Mouse (Mus musculus) ZHBTc4 (cell line): ENCODE results near the gene Ccm2.

Experiments used
- DNase-seq: peaks from one replicate; pipeline ENCODE4 v3.0.0-alpha.2; 2011; ENCODE audit warnings: low read depth, low spot score

The Ccm2 gene

DNA sequence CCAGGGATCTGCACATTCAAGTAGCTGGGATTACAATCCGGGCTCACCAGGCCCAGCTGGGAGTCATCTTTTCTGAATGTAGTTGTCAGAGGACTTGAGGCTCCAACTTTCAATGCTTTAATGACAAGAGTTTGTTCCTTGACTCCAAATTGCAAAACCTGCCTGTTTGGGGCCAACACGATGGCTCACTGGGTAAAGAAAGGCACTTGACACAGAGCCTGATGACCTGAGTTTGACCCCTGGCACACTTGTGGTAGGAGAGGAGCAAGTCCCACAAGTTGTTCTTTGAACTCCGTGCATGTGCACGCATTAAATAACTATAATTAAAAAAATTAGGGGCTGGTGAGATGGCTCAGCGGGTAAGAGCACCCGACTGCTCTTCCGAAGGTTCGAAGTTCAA lies 16.7 kb upstream of the Ccm2 start:
- DNase-seq = no peak

DNA sequence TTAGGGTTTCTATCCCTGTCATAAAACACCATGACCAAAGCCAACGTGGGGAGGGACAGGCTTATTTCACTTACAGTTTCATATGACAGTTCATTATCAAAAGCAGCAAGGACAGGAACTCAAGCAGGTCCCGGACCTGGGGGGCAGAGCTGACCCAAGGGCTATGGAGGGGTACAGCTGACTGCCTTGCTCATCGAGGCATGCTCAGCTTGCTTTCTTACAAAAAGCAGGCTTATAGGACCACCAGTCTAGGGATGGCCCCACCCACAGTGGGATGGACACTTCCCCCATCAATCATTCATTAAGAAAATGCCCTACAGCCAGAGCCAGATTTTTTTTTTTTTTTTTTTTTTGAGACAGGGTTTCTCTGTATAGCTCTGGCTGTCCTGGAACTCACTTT lies 15.9 kb upstream of the Ccm2 start:
- peak; percentile 43 for DNase-seq

DNA sequence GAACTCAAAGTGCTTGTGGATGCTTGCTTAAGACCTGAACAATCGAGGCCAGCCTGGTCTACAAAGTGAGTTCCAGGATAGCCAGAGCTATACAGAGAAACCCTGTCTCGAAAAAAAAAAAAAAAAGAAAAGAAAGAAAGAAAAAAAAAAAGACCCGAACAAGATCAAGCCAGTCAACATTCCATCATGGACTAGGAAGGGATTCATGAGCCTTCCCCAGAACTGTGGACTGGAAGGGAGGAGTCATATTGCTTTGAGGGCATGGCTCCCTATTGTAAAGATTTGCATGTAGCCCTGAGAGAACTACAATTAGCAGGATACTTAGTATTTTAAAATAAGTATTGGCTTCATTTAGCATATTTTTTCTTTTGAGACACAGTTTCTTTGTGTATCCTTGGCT lies 2.0 kb upstream of the Ccm2 start:
- DNase-seq = peak; percentile 57

DNA sequence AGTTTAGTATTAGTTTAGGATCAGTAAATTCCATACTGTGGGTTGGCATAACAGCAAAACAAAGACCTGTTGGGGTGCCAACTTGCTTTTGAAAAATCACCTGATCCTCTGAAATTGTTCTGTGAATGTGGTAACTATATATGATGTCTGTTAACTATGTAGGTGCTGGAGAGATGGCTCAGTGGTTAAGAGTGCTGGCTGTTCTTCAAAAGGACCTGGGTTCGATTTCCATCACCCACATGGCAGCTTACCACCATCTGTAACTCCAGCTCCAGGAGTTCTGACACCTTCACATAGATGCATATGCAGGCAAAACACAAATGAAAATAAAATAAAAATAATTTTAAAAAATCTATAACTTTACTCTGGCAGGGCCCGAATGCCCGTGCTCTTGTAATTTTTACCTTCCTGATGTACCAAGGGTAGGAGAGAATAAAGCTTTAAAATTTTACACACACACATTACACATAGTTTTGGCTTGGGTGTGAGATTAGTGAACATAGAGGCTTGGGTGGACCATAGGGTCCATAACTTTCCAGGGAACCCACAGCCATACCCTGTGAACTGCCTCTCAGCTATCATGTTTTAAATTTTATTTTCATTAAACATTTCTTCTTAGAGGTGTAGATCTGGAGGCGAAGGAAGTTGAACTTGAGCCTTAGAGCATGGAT lies 1.4 kb upstream of the Ccm2 start:
- no peak for DNase-seq

DNA sequence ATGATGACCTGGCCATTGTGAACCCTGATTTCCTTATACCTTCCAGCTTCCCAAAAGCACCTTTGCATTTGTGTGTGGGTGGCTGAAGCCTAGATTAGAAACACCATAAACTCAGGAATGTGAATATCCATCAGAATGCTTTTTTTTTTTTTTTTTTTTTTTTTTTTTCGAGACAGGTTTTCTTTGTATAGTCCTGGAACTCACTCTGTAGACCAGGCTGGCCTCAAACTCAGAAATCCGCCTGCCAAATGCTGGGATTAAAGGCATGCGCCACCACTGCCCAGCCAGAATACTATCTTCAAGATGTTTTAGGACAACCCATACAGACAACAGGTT lies 862 bp upstream of the Ccm2 start:
- DNase-seq = no peak

DNA sequence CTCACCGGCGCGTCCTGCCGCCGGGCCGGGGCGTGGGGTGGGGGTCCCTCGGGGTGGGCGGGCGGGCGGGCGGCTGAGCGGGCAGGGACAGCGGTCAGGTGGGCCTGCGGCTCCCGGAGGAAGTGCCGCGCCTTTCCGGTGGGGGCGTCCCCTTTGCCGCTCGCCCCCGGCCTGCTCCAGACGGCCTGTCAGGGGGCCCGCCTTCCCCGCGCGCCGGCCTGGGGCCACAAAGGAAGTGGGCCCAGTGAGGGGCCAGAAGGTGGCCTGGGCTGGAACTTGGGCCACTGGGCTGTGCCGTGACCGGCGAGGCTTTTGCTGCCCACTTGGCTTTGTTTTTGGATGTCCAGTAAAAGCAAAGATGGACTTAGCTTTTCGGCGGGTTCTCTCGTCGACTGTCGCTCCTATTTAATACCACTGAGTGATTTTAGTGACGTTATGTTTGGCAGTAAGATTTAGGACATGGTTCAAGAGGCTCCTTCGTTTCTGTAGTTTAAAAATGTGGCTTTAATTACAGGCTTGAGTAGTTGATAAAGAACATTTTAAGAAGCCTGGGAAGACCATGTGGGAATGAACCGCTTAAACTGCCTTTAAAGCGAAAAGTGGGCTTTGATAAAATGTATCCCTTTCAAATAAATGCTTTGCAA lies 472 bp downstream of the Ccm2 start:
- DNase-seq = peak; percentile 42

DNA sequence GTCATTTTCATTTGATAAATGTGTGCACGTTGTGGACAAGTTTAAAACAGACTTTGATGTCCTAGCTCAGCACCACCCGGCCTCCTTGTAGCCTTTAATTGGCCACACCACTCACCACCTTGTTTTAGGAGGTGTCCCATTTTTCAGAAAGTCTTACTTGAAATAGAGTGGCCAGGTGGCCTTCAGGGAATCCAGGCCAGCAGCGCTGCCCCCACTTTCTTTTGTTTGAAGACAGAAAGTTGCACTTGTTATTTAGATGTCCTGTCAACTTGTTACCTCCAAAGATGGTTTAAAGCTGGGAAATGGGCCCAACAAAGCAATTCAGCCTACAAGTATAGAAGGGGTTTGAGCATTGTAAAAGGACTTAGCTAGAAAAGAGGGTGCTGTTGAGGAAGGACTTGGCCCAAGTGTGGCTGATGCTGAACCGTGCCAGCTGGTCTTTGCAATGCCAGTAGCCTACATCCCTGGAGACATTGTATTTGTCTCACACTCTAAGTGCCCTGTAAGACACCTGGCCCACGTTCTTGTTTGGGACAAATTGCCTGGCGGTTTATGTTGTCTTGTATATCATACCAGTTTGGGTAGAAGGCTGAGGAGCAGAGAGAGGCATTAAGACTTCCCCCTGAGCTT lies 1.1 kb downstream of the Ccm2 start:
- no peak for DNase-seq

DNA sequence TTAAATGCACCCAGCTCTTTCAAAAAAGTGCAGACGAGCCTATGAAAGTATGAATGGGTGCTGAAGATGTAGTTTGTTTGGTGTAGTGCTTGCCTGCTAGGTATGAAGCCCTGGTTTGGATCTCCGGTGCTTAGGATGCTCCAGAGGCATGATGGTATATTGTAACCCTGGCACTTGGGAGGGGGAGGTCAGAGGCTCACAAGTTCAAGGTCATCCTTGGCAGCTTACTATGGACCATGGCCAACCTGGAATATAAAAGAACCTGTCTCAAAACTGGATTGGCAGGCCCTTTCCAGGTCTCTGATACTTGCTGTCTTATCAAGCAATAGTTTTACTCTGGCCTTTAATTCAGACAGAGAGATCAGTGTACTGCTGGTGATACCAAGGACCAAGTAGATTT lies 3.1 kb downstream of the Ccm2 start:
- no peak for DNase-seq

DNA sequence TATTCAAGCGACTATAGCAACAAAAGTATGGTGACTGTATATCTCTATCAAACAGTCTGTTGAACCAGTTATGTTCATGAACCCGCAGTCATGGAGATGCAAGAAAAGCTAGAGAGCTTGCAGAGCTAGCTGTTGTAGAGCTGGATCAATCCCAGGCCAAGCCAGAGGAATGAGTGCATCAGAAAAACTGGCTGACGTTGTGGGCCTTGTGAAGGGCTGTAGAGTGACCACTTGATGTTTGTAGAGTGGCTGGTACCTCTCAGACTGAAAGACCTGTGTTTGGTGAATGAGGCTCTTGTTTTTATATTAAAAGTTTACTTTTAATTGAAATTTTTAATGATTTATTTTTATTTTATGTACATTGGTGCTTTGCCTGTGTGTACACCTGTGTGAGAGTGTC lies 3.5 kb downstream of the Ccm2 start:
- no peak for DNase-seq

DNA sequence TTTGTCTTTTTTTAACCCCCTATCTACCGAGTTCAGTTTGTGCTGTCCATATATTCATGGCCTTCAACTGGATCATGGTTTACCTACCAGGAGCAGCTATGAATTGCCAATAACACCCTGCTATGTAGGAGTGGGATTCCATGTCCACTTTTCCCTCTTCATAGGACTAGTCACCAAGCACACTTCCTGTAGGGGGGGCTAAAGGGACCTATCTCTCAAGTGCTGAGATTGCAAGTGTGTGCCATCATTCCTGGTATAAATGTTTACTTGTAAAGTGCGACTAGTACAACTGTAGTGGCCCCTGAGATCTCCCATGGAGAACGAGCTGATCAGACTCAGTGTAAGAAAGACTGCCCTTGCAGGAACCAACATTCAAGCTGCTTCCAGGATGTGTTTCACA lies 11.5 kb downstream of the Ccm2 start:
- DNase-seq = peak; percentile 72

DNA sequence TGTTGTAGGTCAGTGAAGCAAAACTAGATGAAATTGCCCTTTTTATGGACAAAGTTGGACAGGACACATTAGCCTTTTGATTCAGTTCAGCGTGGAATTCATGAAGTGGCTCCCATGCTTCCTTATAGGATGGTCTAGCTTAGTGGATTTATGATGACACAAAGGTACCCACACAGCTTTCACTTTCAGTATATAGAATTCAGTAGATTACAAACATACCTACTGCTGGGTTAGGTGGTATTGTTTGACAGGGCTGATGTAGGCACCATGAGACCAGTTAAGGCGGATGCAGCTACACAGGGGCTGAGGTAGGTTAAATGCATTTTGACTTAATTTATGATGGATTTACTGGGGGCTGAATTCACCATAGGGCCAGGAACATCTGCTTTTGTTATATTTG lies 13.3 kb downstream of the Ccm2 start:
- no peak for DNase-seq

DNA sequence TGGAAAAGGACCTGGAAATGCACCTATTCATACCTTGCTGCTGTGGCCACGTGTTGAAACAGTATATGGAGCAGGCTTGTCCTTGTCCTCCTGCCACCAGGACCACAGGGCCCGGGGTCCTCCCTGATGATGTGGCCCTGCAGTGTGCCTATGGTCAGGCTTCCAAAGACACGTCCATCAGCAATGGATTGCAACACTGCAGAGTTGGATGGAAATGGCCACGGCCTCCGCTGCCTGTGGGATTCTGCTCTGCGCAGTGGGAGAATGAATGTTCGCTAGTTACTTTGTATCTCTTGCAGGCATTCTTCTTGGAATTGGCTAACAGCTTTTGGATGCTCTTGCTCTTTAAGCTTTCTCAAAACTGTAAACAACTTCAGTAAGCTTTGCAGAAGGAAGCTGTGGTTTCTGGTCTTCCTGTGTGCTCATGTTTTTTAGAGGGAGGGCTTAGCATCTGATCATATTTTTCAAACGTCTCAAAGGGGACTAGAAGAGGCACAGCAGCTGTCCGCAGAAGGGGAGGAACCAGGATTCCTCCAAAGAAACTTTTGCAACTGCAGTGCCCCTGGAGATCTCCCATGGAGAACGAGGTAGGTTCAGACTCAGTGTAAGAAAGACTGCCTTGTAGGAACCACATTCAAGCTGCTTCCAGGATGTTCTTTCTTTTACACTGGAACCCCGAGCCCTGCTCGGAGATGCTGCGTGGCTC lies 14.1 kb downstream of the Ccm2 start:
- DNase-seq = no peak

DNA sequence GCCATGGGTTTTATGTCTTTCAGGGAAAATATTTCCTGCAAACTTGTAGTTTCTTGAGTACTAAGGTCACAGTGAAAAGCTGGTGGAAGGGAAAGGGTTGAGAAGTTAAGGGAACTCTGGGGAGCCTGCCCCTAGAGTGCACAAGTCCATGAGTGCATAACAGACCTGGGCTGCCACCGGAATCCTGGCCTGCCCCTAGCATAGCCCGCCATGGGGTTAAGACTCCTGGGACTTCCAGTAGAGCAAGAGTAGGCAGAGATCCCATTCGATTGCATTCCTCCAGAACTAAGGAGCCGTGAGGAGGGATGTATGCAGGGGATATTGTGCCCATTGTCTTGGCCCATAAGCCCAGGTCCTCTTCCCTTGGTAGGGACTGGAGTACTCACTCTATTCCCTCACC lies 14.8 kb downstream of the Ccm2 start:
- no peak for DNase-seq

DNA sequence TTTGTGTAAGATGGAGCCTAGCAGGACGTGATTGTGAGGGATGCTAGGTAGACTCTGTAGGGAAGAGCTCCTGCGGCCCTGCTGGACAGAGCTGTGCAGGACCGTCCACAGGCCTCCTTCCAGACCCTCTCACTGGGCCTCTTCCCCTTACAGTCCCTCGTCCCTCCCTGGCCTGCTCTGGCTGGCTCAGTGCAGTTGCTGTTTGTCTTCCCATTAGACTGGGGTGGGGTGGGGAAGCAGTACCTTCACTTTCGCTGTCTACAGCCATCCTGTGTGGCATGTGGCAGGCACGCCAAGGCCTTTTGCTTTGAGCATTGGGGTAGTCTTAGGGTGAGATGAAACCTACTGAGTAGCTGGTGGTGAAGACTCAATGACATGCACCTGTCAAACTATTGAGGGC lies 15.7 kb downstream of the Ccm2 start:
- no peak for DNase-seq

DNA sequence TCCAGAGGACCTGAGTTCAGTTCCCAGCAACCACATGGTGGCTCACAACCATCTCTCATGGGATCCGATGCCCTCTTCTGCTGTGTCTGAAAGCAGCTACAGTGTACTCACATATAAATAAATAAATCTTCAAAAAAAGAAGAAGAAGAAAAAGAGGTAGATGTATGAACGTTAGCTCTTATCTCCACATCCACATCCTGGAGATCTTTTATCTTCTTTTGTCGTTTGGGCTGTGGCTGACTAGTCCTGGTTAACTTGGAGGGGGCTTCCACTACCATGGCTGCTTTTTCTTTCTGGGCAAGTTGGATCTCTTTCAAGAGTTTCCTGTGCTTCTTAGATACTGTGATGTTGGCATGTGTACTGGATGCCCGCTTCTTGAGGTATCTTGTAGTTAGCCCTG lies 16.5 kb downstream of the Ccm2 start:
- no peak for DNase-seq

DNA sequence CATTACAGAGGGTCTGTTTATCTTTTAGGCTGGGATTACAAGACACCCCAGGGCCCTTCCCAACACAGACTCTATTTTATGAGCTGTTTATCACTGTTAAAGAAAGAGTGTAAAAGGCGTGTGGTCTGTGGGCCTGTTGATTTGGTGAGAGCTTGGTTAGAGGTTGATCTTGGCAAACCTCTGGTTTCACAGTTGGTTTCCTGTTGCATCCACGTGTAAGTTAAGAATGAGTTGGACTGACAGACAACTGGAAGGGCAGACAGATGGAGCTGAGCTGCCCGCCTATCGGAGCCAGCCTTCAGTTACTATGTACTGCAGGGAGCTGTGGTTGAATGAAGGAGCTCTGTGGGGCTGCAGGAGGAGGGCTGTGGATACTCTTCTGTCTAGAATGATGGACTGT lies 19.8 kb downstream of the Ccm2 start:
- no peak for DNase-seq

DNA sequence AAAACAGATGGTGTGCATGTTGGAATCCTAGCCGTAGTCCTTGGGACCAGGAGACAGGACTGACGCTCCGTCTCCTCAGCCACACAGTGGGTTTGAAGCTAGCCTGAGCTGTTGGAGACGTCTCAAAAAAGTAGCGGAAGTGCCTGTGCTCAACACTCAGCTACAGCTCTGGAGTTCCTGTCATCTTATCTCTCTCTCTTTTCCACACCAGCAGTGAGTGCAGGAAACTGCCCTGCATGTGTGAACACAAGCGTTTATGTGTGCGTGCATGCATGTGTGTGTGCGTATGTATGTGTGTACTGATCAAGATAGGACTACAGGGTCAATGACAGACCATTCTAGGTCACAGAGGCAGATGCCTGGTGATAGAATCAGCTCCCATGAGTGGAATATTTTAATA lies 21.3 kb downstream of the Ccm2 start:
- no peak for DNase-seq

DNA sequence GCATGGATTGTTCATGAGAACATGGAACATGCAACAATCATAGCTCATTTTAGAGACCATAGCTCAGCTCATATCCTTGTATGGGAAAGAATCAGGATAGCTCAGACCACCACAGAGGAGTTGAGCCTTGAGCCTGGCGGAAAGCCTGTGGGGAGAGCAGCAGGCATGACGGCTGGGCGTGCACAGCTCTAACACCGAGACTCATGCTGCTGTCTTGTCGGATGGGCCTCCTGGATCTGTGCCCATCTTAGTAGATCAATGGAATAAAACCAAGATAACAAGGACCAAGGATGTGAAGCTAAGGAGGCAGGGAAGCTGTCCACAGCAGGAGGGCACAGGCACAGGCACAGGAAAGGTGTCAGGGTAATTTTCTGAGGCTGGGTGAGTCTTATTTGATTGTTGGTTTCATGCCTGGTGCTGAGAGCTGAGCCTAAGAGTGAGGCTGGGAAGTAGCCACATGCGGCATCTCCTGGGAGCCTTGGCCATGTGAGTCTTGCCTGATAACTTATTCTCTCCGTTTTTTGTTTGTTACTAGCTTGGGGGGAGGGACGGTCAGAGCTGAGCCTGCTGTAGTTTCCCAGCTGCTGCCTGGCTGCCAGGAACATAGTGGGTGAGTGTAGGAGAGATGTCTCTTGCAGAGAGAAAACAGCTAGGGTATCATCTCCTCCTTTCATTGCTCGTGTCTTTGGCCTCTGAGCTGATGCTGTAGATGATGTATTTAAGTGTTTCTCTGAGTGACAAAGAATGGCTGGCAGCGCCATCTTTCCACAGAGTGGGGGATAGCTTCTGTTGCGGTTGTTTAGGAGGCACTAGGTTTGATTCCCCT lies 22.1 kb downstream of the Ccm2 start:
- DNase-seq = peak; percentile 52

DNA sequence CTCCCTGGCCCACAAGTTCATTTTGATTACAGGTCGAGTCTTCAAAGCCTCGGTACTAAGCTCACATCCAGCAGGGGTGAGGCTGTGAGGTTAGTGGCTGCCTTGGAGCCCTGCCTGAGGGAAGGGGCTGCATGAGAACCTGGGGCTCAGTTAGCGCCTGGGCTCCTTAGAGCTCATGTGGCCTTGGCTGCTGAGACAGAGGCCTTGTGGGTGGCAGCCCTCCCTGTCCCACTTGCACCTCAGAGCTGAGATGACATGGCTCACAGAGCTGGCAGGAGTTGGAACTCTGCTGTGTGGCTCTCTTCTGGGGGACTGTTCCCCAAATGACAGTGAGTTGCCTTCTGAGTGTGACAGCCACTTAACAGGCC lies 22.7 kb downstream of the Ccm2 start:
- DNase-seq = no peak

DNA sequence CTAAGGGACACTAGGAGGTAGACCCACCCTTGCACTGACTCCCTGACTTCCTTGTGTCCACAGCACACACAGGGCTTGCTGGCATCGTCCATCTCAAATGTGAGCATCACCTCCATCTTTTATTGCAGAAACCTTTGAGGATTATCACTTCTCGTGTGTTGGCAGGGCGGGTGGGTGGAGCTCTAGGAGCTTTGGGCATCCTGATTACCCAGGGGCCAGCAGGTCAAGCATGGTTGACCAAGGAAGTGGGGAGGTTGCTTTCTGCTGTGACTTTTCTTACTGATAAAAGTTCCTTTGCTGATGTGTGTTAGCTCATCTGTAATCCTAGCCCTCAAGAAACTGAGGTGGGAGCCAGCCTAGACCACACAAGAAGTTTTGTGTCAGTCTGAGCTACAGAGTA lies 29.5 kb downstream of the Ccm2 start:
- no peak for DNase-seq

DNA sequence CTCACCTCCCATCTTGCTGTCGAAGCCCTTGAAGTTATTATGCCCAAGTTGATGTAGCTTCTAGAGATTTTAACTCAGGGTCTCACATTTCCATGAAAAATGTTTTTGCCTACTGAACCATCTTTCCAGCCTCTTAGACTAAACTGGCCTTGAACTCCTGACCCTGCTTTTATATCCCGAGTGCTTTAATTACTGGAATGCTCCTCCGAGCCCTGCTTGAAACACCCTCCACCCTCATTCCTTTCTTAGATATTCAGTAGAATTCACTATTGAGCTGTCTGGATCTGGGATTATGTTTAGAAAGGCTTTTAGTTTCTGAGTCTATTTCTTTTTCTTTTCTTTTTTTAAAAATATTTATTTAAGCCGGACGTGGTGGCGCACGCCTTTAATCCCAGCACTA lies 32.7 kb downstream of the Ccm2 start:
- DNase-seq = peak; percentile 39
